Mouse (Mus musculus): ENCODE results near the gene Gm42791.

The Gm42791 gene

DNA sequence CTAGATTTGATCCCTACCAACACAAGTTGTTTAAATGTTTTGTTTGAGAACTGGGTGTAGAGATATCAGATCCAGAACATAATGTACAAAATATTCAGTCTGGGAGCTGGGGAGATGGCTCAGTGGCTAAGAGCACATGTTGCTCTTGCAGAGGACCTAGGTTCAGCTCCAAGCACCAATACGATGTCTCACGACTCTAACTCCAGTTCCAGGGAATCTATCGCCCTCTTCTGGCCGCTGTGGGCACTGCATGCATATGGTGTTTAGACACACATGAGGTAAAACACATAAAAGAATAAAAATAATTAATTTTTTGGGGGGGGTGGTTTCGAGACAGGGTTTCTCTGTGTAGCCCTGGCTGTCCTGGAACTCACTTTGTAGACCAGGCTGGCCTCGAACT is 42.5 kb downstream of the Gm42791 start:
- H3K4me1 ChIP-seq (replicated peaks; ENCODE audit: low read depth, low read length): peaks cover 52% of the 10 kb centered on the region
- H3K36me3 ChIP-seq (ENCODE audit: insufficient read depth, low read length): no peaks in the 10 kb centered on the region
- peaks cover 11% of the 10 kb centered on the region; the same call in 1 of the 2 replicates for H3K27me3 ChIP-seq (ENCODE audit: insufficient read depth, low read length)
- no peak overlapping the region for H3K4me3 ChIP-seq (replicated peaks; ENCODE audit: low read length)
- H3K9me3 ChIP-seq (ENCODE audit: low read length): no peaks in the 10 kb centered on the region
- TF ChIP-seq POU5F1 (IDR thresholded peaks at IDR 0.05; ENCODE audit: borderline replicate concordance, low read length) (no peak), CTCF (conservative IDR thresholded peaks at IDR 0.05; ENCODE audit: low read length) (peak; percentile 86)

DNA sequence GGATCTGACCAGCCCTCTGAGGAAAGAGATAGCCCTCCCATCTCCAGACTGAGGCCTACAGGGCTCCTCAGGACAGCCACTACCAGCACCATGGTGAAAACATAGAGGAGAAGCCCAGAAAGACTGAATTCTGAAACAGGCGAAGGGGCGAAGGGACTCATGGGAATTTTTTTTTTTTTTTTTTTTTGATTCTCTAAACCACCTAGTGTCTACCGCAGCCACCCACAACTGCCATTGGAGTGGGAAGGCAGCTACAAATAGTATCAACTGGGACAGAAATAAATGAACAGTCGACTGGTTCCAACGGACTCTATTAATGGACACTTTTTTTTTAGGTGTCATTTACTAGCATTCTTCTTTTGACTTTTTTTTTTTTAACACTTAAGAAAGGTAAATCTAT is 43.6 kb downstream of the Gm42791 start:
- Histone ChIP-seq H3K36me3 (ENCODE audit: insufficient read depth, low read length) (no peaks in the 10 kb centered on the region), H3K4me1 (replicated peaks; ENCODE audit: low read depth, low read length) (peaks cover 42% of the 10 kb centered on the region), H3K27me3 (ENCODE audit: insufficient read depth, low read length) (peaks cover 11% of the 10 kb centered on the region; the same call in 1 of the 2 replicates), H3K4me3 (replicated peaks; ENCODE audit: low read length) (no peak overlapping the region), H3K9me3 (ENCODE audit: low read length) (no peaks in the 10 kb centered on the region)
- TF ChIP-seq NANOG (IDR thresholded peaks at IDR 0.05; ENCODE audit: borderline replicate concordance, low read length) (no peak), CTCF (conservative IDR thresholded peaks at IDR 0.05; ENCODE audit: low read length) (no peak), POU5F1 (IDR thresholded peaks at IDR 0.05; ENCODE audit: borderline replicate concordance, low read length) (no peak)

DNA sequence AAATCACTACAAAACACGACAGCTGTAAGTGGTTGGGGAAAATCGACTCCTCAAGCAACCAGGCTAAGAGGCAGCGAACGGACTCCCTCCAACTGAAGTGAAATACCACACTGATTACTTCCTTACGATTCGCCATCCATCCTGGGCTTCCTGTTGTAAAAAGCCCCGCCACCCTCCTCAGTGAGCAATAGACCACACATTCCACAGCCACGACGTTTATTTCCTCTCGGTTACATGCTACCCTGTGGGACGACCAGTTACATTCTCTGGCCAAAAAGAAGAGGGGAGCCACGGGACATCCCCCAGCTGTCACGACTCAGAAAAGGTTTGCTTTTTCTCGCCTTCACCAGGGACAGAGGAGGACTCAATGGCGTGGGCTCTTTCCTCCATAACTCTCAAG is 44.9 kb downstream of the Gm42791 start:
- TF ChIP-seq NANOG (IDR thresholded peaks at IDR 0.05; ENCODE audit: borderline replicate concordance, low read length): no peak
- Histone ChIP-seq H3K9me3 (ENCODE audit: low read length) (no peaks in the 10 kb centered on the region), H3K4me1 (replicated peaks; ENCODE audit: low read depth, low read length) (peaks cover 29% of the 10 kb centered on the region), H3K4me3 (replicated peaks; ENCODE audit: low read length) (0 out of 2 replicates have a peak overlapping the region, but pooled peaks have one; percentile 20), H3K36me3 (ENCODE audit: insufficient read depth, low read length) (no peaks in the 10 kb centered on the region), H3K27me3 (ENCODE audit: insufficient read depth, low read length) (peaks cover 11% of the 10 kb centered on the region)

DNA sequence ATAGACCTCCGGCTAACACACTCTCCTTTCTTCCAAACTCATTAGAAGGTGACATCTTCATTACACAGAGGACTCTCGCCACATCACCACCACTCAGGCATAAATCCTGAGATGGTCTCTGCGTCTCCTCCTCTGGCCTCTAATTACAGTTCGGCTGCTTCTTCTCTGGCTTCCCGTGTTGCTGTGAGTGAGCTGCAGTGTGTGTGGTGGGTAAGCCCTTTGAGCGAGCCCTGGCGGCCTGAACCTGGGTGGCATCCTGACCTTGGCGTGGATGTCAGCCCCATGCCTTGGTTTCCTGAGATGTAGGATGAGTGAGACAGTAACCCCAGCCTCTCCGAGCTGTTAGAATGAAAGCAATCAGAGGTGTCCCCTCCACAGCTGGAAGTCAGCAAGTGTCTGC is 46.4 kb downstream of the Gm42791 start:
- Histone ChIP-seq H3K4me1 (replicated peaks; ENCODE audit: low read depth, low read length) (peaks cover 24% of the 10 kb centered on the region), H3K36me3 (ENCODE audit: insufficient read depth, low read length) (no peaks in the 10 kb centered on the region), H3K9me3 (ENCODE audit: low read length) (no peaks in the 10 kb centered on the region), H3K4me3 (replicated peaks; ENCODE audit: low read length) (no peak overlapping the region), H3K27me3 (ENCODE audit: insufficient read depth, low read length) (peaks cover 9% of the 10 kb centered on the region)
- TF ChIP-seq CTCF (conservative IDR thresholded peaks at IDR 0.05; ENCODE audit: low read length): no peak
- TF ChIP-seq POU5F1 (IDR thresholded peaks at IDR 0.05; ENCODE audit: borderline replicate concordance, low read length): no peak
- no peak for TF ChIP-seq NANOG (IDR thresholded peaks at IDR 0.05; ENCODE audit: borderline replicate concordance, low read length)

DNA sequence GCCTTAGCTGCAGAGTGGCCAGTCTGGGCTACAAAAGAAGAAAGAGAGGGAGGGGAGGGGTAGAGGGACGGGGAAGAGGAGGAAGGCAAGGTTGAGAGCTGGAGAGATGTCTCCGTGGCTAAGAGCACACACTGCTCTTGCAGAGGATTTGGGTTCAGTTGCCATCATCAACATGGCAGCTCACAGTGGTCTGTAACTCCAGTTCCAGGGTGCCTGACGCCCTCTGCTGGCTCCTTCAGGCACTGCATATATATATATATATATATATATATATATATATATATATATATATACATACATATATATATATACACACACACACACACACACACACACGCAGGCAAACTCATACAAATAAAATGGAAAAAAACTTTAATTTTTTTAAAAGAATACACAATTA is 47.5 kb downstream of the Gm42791 start:
- no peak for TF ChIP-seq CTCF (conservative IDR thresholded peaks at IDR 0.05; ENCODE audit: low read length)
- no peak for TF ChIP-seq POU5F1 (IDR thresholded peaks at IDR 0.05; ENCODE audit: borderline replicate concordance, low read length)
- TF ChIP-seq NANOG (IDR thresholded peaks at IDR 0.05; ENCODE audit: borderline replicate concordance, low read length): no peak
- Histone ChIP-seq H3K36me3 (ENCODE audit: insufficient read depth, low read length) (no peaks in the 10 kb centered on the region), H3K4me3 (replicated peaks; ENCODE audit: low read length) (no peak overlapping the region), H3K9me3 (ENCODE audit: low read length) (no peaks in the 10 kb centered on the region), H3K27me3 (ENCODE audit: insufficient read depth, low read length) (peaks cover 10% of the 10 kb centered on the region), H3K4me1 (replicated peaks; ENCODE audit: low read depth, low read length) (peaks cover 28% of the 10 kb centered on the region)

DNA sequence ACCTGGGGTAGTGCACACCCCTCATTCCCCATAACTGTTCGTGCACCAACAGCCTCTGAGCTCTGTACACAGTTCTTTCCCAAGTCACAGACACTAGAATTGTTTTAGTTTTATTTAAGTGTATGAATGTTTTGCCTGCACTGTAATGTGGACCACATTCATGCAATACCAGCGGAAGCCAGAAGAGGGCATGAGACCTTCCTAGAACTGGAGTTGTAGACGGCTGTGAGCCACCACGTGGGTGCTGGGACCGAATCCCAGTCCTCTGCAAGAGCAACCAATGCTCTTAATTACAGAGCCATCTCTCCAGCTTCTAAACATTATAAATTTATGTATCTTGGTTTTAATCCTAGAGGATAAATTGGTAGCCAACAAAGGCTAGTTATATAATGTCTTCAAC is 48.2 kb downstream of the Gm42791 start:
- Histone ChIP-seq H3K4me1 (replicated peaks; ENCODE audit: low read depth, low read length) (peaks cover 28% of the 10 kb centered on the region), H3K9me3 (ENCODE audit: low read length) (no peaks in the 10 kb centered on the region), H3K36me3 (ENCODE audit: insufficient read depth, low read length) (no peaks in the 10 kb centered on the region), H3K27me3 (ENCODE audit: insufficient read depth, low read length) (peaks cover 10% of the 10 kb centered on the region), H3K4me3 (replicated peaks; ENCODE audit: low read length) (no peak overlapping the region)
- TF ChIP-seq POU5F1 (IDR thresholded peaks at IDR 0.05; ENCODE audit: borderline replicate concordance, low read length): no peak
- TF ChIP-seq NANOG (IDR thresholded peaks at IDR 0.05; ENCODE audit: borderline replicate concordance, low read length): no peak
- peak; percentile 66 for TF ChIP-seq CTCF (conservative IDR thresholded peaks at IDR 0.05; ENCODE audit: low read length)

DNA sequence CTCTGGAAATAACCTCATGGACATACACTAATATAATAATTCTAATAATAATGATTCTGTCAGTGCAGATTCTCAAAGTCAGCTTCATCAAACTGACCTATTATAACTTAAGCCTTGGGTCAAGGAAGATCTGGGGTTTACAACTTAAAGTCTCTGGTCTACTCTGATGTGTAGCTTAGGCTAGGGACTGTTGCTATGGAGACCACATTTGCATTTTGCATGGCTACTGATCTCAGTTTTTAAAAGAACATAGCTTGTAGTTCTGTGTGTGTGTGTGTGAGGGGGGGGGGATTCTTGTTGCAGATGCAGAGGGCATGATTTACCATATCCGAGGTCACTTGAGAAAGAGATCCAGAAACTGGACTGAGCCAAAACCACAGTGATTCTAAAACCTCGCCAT is 49.2 kb downstream of the Gm42791 start:
- Histone ChIP-seq H3K4me3 (replicated peaks; ENCODE audit: low read length) (no peak overlapping the region), H3K9me3 (ENCODE audit: low read length) (no peaks in the 10 kb centered on the region), H3K36me3 (ENCODE audit: insufficient read depth, low read length) (no peaks in the 10 kb centered on the region), H3K27me3 (ENCODE audit: insufficient read depth, low read length) (peaks cover 10% of the 10 kb centered on the region), H3K4me1 (replicated peaks; ENCODE audit: low read depth, low read length) (peaks cover 28% of the 10 kb centered on the region)
- no peak for TF ChIP-seq POU5F1 (IDR thresholded peaks at IDR 0.05; ENCODE audit: borderline replicate concordance, low read length)
- TF ChIP-seq NANOG (IDR thresholded peaks at IDR 0.05; ENCODE audit: borderline replicate concordance, low read length): no peak
- no peak for TF ChIP-seq CTCF (conservative IDR thresholded peaks at IDR 0.05; ENCODE audit: low read length)

DNA sequence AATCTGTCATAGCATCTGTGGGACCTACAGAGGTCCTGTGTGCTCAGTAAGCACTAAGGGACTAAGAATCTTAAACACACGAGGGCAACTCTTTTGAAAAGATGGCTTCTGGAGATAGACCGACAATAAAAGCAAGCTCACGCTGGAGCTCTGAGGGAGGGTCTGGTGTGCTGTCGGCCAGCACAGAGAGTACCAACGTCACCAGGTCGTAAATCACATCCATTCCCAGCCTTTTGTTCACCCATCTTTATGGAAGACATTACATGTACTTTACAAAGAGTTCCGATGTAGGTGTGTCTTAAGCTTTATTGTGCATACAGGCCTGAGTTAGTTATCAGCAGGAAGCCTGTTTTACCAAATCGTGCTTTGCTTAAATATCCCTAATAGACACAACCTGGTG is 50.9 kb downstream of the Gm42791 start:
- H3K36me3 ChIP-seq (ENCODE audit: insufficient read depth, low read length): no peaks in the 10 kb centered on the region
- peaks cover 26% of the 10 kb centered on the region for H3K4me1 ChIP-seq (replicated peaks; ENCODE audit: low read depth, low read length)
- H3K27me3 ChIP-seq (ENCODE audit: insufficient read depth, low read length): peaks cover 4% of the 10 kb centered on the region; the same call in 1 of the 2 replicates
- no peaks in the 10 kb centered on the region for H3K9me3 ChIP-seq (ENCODE audit: low read length)
- no peak overlapping the region for H3K4me3 ChIP-seq (replicated peaks; ENCODE audit: low read length)
- no peak for TF ChIP-seq NANOG (IDR thresholded peaks at IDR 0.05; ENCODE audit: borderline replicate concordance, low read length)
- TF ChIP-seq POU5F1 (IDR thresholded peaks at IDR 0.05; ENCODE audit: borderline replicate concordance, low read length): no peak
- no peak for TF ChIP-seq CTCF (conservative IDR thresholded peaks at IDR 0.05; ENCODE audit: low read length)

DNA sequence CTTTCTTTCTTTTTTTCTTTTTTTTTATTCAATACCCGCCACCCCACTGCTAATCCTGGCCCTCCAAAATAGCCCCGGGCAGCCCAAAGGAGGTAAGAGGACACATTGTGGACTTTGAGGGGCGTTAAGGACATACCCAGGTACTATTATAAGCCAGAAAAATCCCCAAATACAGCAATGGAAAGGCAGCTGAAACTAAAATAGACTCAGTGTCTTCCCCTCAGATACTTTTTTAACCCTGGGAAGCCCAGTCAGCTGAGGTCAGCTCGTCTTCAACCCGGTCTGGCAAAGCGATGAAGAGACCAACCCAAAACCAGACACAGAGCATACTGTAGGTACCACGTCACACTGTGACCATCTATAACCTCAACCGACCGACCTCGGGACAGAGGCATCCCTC is 51.5 kb downstream of the Gm42791 start:
- peaks cover 9% of the 10 kb centered on the region; the same call in 1 of the 2 replicates for H3K27me3 ChIP-seq (ENCODE audit: insufficient read depth, low read length)

More for the DNA sequence above, 51.5 kb downstream of the Gm42791 start:
- H3K4me3 ChIP-seq (replicated peaks; ENCODE audit: low read length): no peak overlapping the region
- no peaks in the 10 kb centered on the region for H3K36me3 ChIP-seq (ENCODE audit: insufficient read depth, low read length)
- TF ChIP-seq NANOG (IDR thresholded peaks at IDR 0.05; ENCODE audit: borderline replicate concordance, low read length): no peak
- peaks cover 32% of the 10 kb centered on the region for H3K4me1 ChIP-seq (replicated peaks; ENCODE audit: low read depth, low read length)
- H3K9me3 ChIP-seq (ENCODE audit: low read length): no peaks in the 10 kb centered on the region

Data from E14TG2a.4 (cell line).